Mouse (Mus musculus) liver, embryonic 15.5 days (tissue): ENCODE data around the gene Zdhhc19. TPM values are rescaled to one million over a fixed set of nuclear protein-coding genes. Genes with fewer than 3 reads are reported as not detected.

Experiments
- ATAC-seq: fragments of 200-750 bp; cut with Nextera tagmentation; 2 replicates; pipeline ENCODE4 v1.8.0; 2017; ENCODE audit warnings: moderate number of reproducible peaks, mild to moderate bottlenecking, moderate library complexity; ENCODE audit not compliant: insufficient read depth
- H3K27ac ChIP-seq: fragments of 300-500 bp; sonication (generic); replicated peaks from 2 replicates; pipeline ENCODE4 v1.5.1; 2015; ENCODE audit warnings: mild to moderate bottlenecking, inconsistent platforms
- H3K27me3 ChIP-seq: fragments of 300-500 bp; sonication (generic); 2 replicates; pipeline ENCODE4 v1.6.1; 2015; ENCODE audit warnings: mild to moderate bottlenecking, inconsistent platforms
- H3K36me3 ChIP-seq: fragments of 300-500 bp; sonication (generic); replicated peaks from 2 replicates; pipeline ENCODE4 v1.6.1; 2015; ENCODE audit warnings: moderate library complexity, mild to moderate bottlenecking, inconsistent platforms
- H3K4me1 ChIP-seq: fragments of 300-500 bp; sonication (generic); replicated peaks from 2 replicates; pipeline ENCODE4 v1.6.1; 2015; ENCODE audit warnings: inconsistent platforms
- H3K4me2 ChIP-seq: fragments of 300-500 bp; sonication (generic); 2 replicates; pipeline ENCODE4 v1.6.1; 2015; ENCODE audit warnings: moderate library complexity, mild to moderate bottlenecking, inconsistent platforms
- H3K4me3 ChIP-seq: fragments of 300-500 bp; sonication (generic); replicated peaks from 2 replicates; pipeline ENCODE4 v1.5.1; 2015; ENCODE audit warnings: mild to moderate bottlenecking, inconsistent platforms
- H3K9ac ChIP-seq: fragments of 300-500 bp; sonication (generic); 2 replicates; pipeline ENCODE4 v1.6.1; 2015; ENCODE audit warnings: moderate library complexity, mild to moderate bottlenecking, inconsistent platforms
- H3K9me3 ChIP-seq: fragments of 300-500 bp; sonication (generic); replicated peaks from 2 replicates; pipeline ENCODE4 v1.6.1; 2016; ENCODE audit warnings: inconsistent platforms
- WGBS: fragments of 180-500 bp; shearing (Covaris S2); methylation state at CpG from one replicate; pipeline ENCODE4 v1.1.7; 2015; ENCODE audit warnings: mixed read lengths; ENCODE audit not compliant: insufficient replicate concordance; 5-methylcytosine and 5-hydroxymethylcytosine counted together
- polyA plus RNA-seq: library from polyadenylated mRNA; unstranded; fragments of >200 nt; fragmentation: Nextera tagmentation; extraction: Ambion mirVana; gene quantifications from 2 replicates; pipeline ENCODE4 v1.2.1, GENCODE M21; 2015

Gene Zdhhc19
- polyA plus RNA-seq, 1 experiment from 2014 or later, result not detected

DNA sequence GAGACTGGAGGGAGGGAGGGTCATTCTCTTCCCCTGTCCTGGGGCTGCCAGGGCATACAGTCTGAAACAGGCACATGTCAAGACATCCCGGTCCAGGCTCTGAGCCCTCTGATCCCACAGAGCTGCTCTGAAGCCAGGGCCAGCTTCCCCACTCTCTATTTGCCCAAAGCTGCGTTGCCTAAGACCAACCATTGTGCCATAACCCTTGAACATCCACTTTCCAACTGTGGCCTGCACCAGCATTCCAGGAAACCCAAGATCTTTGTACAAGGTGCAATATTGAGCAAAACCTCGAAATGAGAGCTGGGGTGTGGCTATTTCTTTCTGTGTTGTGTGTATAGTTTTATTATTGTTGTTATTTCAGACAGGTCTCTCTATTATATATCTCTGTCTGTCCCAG, 59.5 kb downstream of the Zdhhc19 start:
- Histone ChIP-seq H3K4me1 (peaks cover 19% of the 10 kb centered on the region), H3K27me3 (no peaks in the 10 kb centered on the region), H3K27ac (no peak overlapping the region), H3K9me3 (no peaks in the 10 kb centered on the region), H3K4me2 (no peak overlapping the region), H3K36me3 (no peaks in the 10 kb centered on the region), H3K9ac (no peak overlapping the region), H3K4me3 (no peak overlapping the region)
- ATAC-seq, result no peak
- WGBS, result 58% methylated on average over 3 of the region's 3 CpGs

- H3K9me3 ChIP-seq, result no peaks in the 10 kb centered on the region
- H3K36me3 ChIP-seq, result no peaks in the 10 kb centered on the region
- no peak overlapping the region for H3K4me3 ChIP-seq
- ATAC-seq, result no peak
- 71% methylated on average over 4 of the region's 4 CpGs for WGBS
- no peak overlapping the region for H3K4me2 ChIP-seq
- no peaks in the 10 kb centered on the region for H3K27me3 ChIP-seq
- peaks cover 35% of the 10 kb centered on the region for H3K4me1 ChIP-seq
- H3K9ac ChIP-seq, result no peak overlapping the region
- no peak overlapping the region for H3K27ac ChIP-seq
Observed at GRCm38 (mm10) chr16:32559493-32559892, 63.4 kb downstream of the Zdhhc19 start.

DNA sequence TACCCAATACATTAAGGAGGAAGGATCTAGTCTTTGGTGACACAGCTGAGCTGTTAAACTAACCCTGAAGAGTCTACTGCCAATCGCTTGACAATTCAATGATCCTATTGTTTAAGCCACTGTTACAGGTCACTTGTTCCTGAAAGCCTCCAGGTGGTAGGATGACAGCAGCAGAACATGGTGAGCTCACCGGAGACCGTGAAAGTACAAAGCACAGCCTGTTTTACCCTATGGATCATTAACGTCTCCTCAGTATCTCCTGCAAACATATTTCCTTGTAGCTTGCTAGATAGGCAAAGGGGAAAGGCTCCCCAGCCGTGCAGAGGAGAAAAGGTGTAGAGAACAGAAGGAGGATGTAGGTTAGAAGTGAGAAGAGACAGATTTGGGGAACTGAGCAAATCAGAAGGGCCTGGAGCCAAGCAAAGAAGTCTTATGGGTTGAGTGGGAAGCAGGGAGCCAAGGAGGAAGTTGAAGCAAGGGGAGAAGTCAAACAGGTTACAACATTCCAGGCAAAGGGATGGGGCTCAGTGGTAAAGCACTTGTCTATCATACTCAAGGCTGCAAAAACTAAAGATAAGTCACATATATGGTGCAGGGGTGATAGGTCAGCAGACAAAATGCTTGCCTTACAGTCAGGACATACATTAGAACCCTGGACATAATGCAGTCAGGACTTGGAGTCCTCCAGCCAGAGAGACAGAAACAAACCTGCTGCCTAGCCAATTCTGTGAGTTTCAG, 67.2 kb downstream of the Zdhhc19 start:
- no peak overlapping the region for H3K4me2 ChIP-seq
- no peaks in the 10 kb centered on the region for H3K27me3 ChIP-seq
- H3K27ac ChIP-seq, result peak overlapping the region; percentile 31; the same call in 1 of the 2 replicates
- peak overlapping the region; percentile 4; the same call in 1 of the 2 replicates for H3K9ac ChIP-seq
- H3K4me1 ChIP-seq, result peaks cover 37% of the 10 kb centered on the region
- 0 out of 2 replicates have a peak, but pooled peaks have one; percentile 39 for ATAC-seq
- WGBS, result 49% methylated on average over 5 of the region's 5 CpGs
- H3K4me3 ChIP-seq, result no peak overlapping the region
- H3K9me3 ChIP-seq, result no peaks in the 10 kb centered on the region
- H3K36me3 ChIP-seq, result no peaks in the 10 kb centered on the region

- no peak for ATAC-seq
- Histone ChIP-seq H3K4me3 (no peak overlapping the region), H3K9ac (no peak overlapping the region), H3K4me1 (peaks cover 30% of the 10 kb centered on the region), H3K27me3 (no peaks in the 10 kb centered on the region), H3K9me3 (no peaks in the 10 kb centered on the region), H3K36me3 (no peaks in the 10 kb centered on the region), H3K27ac (no peak overlapping the region; the same call in 1 of the 2 replicates), H3K4me2 (no peak overlapping the region)
- 38% methylated on average over 4 of the region's 4 CpGs for WGBS
Observed at GRCm38 (mm10) chr16:32567282-32567681, 71.2 kb downstream of the Zdhhc19 start.

- Histone ChIP-seq H3K4me2 (no peak overlapping the region), H3K4me3 (no peak overlapping the region), H3K9me3 (no peaks in the 10 kb centered on the region), H3K27ac (no peak overlapping the region), H3K27me3 (no peaks in the 10 kb centered on the region), H3K4me1 (peaks cover 19% of the 10 kb centered on the region), H3K9ac (no peak overlapping the region), H3K36me3 (no peaks in the 10 kb centered on the region)
- ATAC-seq, result 0 out of 2 replicates have a peak, but pooled peaks have one; percentile 37
- WGBS, result 62% methylated on average over 6 of the region's 6 CpGs
Observed at GRCm38 (mm10) chr16:32568401-32568800, 72.3 kb downstream of the Zdhhc19 start.

- no peak overlapping the region for H3K9ac ChIP-seq
- H3K27ac ChIP-seq, result no peak overlapping the region
- no peak for ATAC-seq
- H3K36me3 ChIP-seq, result no peaks in the 10 kb centered on the region
- no peak overlapping the region for H3K4me2 ChIP-seq
- peaks cover 13% of the 10 kb centered on the region for H3K4me1 ChIP-seq
- 65% methylated on average over 3 of the region's 3 CpGs for WGBS
- H3K9me3 ChIP-seq, result no peaks in the 10 kb centered on the region
- H3K27me3 ChIP-seq, result no peaks in the 10 kb centered on the region
- H3K4me3 ChIP-seq, result no peak overlapping the region
Observed at GRCm38 (mm10) chr16:32570042-32570441, 74.0 kb downstream of the Zdhhc19 start.

DNA sequence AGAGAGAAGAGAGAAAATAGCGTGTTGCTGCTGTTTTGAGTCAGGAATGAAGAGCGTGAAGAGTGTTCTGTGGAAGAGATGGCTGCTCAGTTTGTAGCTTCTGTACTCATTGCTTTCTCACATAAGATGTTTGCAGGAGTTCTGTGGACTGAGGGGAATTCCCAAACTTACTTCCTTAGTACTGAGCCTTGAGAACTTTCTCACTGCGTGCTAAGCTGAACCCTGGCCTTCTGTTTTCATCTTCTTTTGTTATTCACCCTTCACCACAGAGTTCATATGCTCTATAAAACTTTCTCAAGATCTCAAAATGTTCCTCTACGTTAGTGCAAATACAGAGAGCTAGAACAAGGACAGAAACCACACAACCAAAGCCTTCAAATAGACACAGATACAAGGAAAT, 76.5 kb downstream of the Zdhhc19 start:
- 82% methylated on average over 4 of the region's 4 CpGs for WGBS
- ATAC-seq, result no peak
- peaks cover 8% of the 10 kb centered on the region for H3K4me1 ChIP-seq
- H3K36me3 ChIP-seq, result no peaks in the 10 kb centered on the region
- H3K27ac ChIP-seq, result no peak overlapping the region
- H3K9me3 ChIP-seq, result no peaks in the 10 kb centered on the region
- H3K27me3 ChIP-seq, result no peaks in the 10 kb centered on the region
- no peak overlapping the region for H3K4me3 ChIP-seq
- H3K9ac ChIP-seq, result no peak overlapping the region
- H3K4me2 ChIP-seq, result no peak overlapping the region

DNA sequence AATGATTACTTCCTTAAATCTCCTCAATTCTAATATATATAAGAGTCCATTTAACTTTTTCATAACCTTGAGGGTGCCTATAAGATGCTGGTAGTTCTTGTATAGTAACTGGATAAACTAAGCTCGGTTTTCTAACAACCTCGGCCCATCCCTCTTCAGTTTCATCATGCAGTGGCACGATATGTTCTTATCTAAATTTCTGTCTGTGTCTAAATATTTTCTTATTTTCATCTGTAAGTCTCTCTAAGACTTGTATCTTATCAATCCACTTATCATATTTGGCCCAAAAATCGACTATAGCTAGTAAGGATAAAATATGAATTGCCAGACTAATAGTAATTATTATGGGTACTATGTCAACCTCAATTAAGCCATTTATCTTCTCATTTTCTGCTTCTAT, 90.4 kb downstream of the Zdhhc19 start:
- WGBS, result 57% methylated on average over 4 of the region's 4 CpGs
- no peak overlapping the region for H3K4me2 ChIP-seq
- no peak overlapping the region for H3K9ac ChIP-seq

GRCm38 (mm10) chr16:32588568-32588967, 92.5 kb downstream of the Zdhhc19 start:
- 66% methylated on average over 3 of the region's 3 CpGs for WGBS
- H3K27me3 ChIP-seq, result peaks cover 16% of the 10 kb centered on the region; the same call in 1 of the 2 replicates
- H3K4me3 ChIP-seq, result no peak overlapping the region
- no peak overlapping the region for H3K4me2 ChIP-seq
- no peak for ATAC-seq
- H3K27ac ChIP-seq, result no peak overlapping the region
- H3K9ac ChIP-seq, result no peak overlapping the region
- H3K36me3 ChIP-seq, result no peaks in the 10 kb centered on the region
- H3K9me3 ChIP-seq, result no peaks in the 10 kb centered on the region
- H3K4me1 ChIP-seq, result peaks cover 2% of the 10 kb centered on the region; the same call in 1 of the 2 replicates

More for the DNA sequence above, 90.4 kb downstream of the Zdhhc19 start:
- ATAC-seq, result no peak
- Histone ChIP-seq H3K36me3 (no peaks in the 10 kb centered on the region), H3K4me3 (no peak overlapping the region), H3K27ac (no peak overlapping the region), H3K27me3 (peaks cover 15% of the 10 kb centered on the region; the same call in 1 of the 2 replicates), H3K4me1 (no peaks in the 10 kb centered on the region), H3K9me3 (no peaks in the 10 kb centered on the region)

DNA sequence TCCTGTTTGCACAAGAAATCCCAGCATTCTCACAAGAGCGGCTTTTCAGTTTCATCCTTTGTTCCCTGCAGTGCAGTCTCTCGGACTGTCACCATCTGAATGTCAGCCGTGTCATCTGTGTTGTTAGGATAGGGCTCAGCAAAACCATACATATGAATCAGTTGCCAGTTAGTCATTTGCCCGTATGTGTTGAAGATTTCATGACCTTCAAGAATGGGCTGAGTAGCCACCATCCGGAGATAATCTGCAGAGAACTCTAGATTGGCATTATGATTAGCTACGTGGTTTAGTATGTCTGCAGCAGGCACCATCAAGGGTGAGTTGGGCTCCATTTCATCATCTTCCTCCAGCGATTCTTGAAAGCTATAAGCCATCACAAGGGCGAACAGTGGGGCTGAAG, 95.5 kb downstream of the Zdhhc19 start:
- Histone ChIP-seq H3K4me3 (no peak overlapping the region), H3K27me3 (peaks cover 33% of the 10 kb centered on the region), H3K4me2 (no peak overlapping the region), H3K4me1 (peaks cover 13% of the 10 kb centered on the region), H3K9me3 (no peaks in the 10 kb centered on the region), H3K9ac (no peak overlapping the region), H3K36me3 (no peaks in the 10 kb centered on the region), H3K27ac (no peak overlapping the region)
- WGBS, result 73% methylated on average over 8 of the region's 8 CpGs
- ATAC-seq, result no peak

DNA sequence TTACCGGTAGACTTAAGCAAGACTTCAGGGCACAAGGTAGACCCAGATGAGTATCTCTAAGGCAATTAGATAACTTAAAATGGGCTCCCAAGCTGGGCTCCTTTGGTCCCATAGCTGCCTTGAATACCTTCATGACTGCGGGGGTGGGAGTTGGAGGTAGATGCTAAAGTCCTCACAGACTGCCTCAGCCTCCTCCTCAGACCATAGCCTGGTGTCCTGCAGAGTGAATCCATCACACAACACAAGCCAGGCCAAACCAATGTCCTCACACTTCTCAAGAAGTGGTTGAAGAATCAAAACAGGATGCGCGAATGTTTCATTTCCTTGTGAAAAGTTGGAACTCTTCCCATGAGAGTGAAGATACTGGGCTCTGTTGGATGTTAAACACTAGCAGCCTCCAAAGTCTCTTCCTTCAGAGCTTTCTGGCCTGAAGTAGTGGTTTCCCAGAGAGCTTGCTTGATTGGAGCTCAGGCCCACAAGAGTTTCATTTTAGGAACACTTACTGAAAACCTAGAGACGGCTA, 97.3 kb downstream of the Zdhhc19 start:
- H3K4me2 ChIP-seq, result no peak overlapping the region
- 86% methylated on average over 5 of the region's 5 CpGs for WGBS
- peaks cover 28% of the 10 kb centered on the region for H3K27me3 ChIP-seq
- no peak for ATAC-seq
- peaks cover 21% of the 10 kb centered on the region for H3K4me1 ChIP-seq
- no peak overlapping the region for H3K9ac ChIP-seq
- no peak overlapping the region for H3K27ac ChIP-seq
- no peak overlapping the region for H3K4me3 ChIP-seq
- no peaks in the 10 kb centered on the region for H3K36me3 ChIP-seq
- no peaks in the 10 kb centered on the region for H3K9me3 ChIP-seq
